Mouse (Mus musculus) heart, adult 2 months (tissue): ENCODE data around the gene Lst1. TPM values are rescaled to one million over a fixed set of nuclear protein-coding genes. Genes with fewer than 3 reads are reported as not detected.

Experiments used
- DNase-seq, 2 experiments: peaks; one replicate each; pipeline ENCODE4 v3.0.0; 2021
- H3K27ac ChIP-seq: fragments of 200-600 bp; 2 replicates; pipeline ENCODE4 v1.8.1; 2022
- H3K27me3 ChIP-seq: fragments of 200-500 bp; 2 replicates; pipeline ENCODE4 v1.6.1; 2012; ENCODE audit warnings: mild to moderate bottlenecking, low read length, inconsistent platforms, mixed read lengths; ENCODE audit not compliant: control insufficient read depth, insufficient read depth
- H3K36me3 ChIP-seq: fragments of 200-500 bp; 2 replicates; pipeline ENCODE4 v1.6.1; 2012; ENCODE audit warnings: low read length, inconsistent platforms; ENCODE audit not compliant: control insufficient read depth, insufficient read depth
- H3K4me1 ChIP-seq: fragments of 200-500 bp; 2 replicates; pipeline ENCODE4 v1.6.1; 2011; ENCODE audit warnings: low read length; ENCODE audit not compliant: control insufficient read depth, insufficient read depth
- H3K4me3 ChIP-seq: fragments of 200-600 bp; 2 replicates; pipeline ENCODE4 v1.8.1; 2022
- H3K79me2 ChIP-seq: fragments of 200-500 bp; replicated peaks from 2 replicates; pipeline ENCODE4 v1.6.1; 2012; ENCODE audit warnings: mild to moderate bottlenecking, inconsistent platforms, low read length, moderate library complexity, mixed read lengths; ENCODE audit not compliant: control insufficient read depth, insufficient read depth
- H3K9ac ChIP-seq: fragments of 200-500 bp; 2 replicates; pipeline ENCODE4 v1.6.1; 2012; ENCODE audit warnings: low read depth, mild to moderate bottlenecking, control low read depth, inconsistent platforms, low read length, mixed read lengths
- CTCF ChIP-seq: fragments of 200-600 bp; IDR thresholded peaks from 2 replicates; pipeline ENCODE4 v1.8.1; 2022; ENCODE audit warnings: antibody characterized with exemption, mild to moderate bottlenecking, moderate library complexity
- EP300 ChIP-seq: fragments of 200-500 bp; IDR thresholded peaks from 2 replicates; pipeline ENCODE4 v1.6.1; 2011; ENCODE audit warnings: low read depth, low read length, control low read depth; ENCODE audit not compliant: insufficient read depth
- POLR2A ChIP-seq: fragments of 200-500 bp; IDR thresholded peaks from 2 replicates; pipeline ENCODE4 v1.6.1; 2011; ENCODE audit warnings: mild to moderate bottlenecking, low read depth, low read length, control low read depth; ENCODE audit not compliant: insufficient read depth
- WGBS: fragments of 180-500 bp; shearing (Covaris S2); methylation state at CpG from one replicate; pipeline ENCODE4 v1.1.7; 2018; 5-methylcytosine and 5-hydroxymethylcytosine counted together
- intact Hi-C: fragments of 180-260 bp; cut with DNase I; formaldehyde crosslinking; loops from one replicate; pipeline ENCODE4 v1.15.1; 2025
- polyA plus RNA-seq: library from polyadenylated mRNA; depleted of rRNA; stranded (reverse); fragments of >200 nt; gene quantifications from 2 replicates; pipeline ENCODE4 v1.2.3, GENCODE M21; 2012
- total RNA-seq, 2 experiments: library from RNA; stranded (reverse); gene quantifications; 2 replicates each; pipeline ENCODE4 v1.2.3; 2021

The Lst1 gene
- total and polyA plus RNA-seq, 3 experiments, result 4.1 to 11.3 (median 4.5) TPM

DNA sequence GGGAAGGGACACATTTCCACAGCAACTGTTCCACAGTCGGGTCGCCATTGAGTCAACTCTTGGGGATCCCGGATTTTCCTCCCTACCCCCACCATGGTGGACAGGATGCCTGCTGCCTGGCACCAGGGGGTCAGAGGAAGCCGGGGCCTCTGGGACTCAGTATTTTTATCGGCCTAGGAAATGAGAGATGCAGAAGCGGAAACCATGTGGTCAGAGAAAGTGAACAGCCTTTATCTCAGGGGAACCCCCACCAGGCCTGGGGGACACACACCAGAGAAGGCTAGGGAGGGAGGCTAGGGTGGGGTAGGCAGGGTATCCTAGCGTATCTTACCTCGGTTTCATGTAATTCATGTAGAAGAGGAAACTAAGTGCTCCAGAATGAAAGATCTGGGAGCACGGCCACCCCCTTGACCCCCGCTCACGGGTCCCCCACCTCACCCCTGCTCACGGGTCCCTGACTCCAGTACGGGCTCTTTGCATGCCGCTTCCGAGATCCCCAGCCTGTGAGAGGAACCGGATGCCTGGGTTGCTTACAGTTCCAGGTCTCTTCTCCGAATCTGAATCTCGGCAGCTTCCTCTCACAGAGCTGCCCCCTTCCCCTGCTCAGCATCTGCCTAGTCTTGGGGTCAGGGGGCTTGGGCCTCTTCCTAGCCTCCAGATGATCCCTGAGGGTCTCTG, 30.4 kb upstream of the Lst1 start:
- Histone ChIP-seq H3K27me3 (no peaks in the 10 kb centered on the region), H3K27ac (peak overlapping the region; percentile 87), H3K4me3 (peak overlapping the region; percentile 19; the same call in 1 of the 2 replicates), H3K36me3 (peaks cover 3% of the 10 kb centered on the region; the same call in 1 of the 2 replicates), H3K4me1 (peaks cover 18% of the 10 kb centered on the region), H3K9ac (peak overlapping the region; percentile 61), H3K79me2 (no peaks in the 10 kb centered on the region)
- peak; percentile 57 to 73 for DNase-seq
- intact Hi-C loops, result loop anchor here (2.0 kb wide), 1 partner anchor 20 kb away; no protein-coding TSS in a partner anchor
- TF ChIP-seq POLR2A (no peak), EP300 (0 out of 2 replicates have a peak, but pooled peaks have one; percentile 42), CTCF (no peak)
- 50% methylated on average over 18 of the region's 18 CpGs for WGBS

DNA sequence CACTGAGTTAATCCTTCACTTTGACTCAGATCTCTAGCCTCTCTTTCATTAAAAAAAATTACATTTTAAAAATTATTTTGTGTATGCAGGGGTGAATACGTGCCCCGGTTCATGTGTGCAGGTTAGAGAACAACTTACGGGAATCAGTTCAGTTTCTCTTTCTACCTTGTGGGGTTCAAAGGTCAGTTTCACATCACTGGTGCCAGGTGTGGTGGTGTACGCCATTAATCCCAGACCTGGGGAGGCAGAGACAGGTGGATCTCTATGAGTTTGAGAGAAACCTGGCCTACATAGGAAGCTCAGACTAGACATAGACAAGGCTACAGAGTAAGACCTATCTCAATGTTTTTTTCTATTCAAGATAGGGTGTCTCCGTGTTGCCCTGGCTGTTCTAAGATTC, 24.8 kb upstream of the Lst1 start:
- H3K27ac ChIP-seq, result no peak overlapping the region
- intact Hi-C loops, result no loop called here
- TF ChIP-seq EP300 (no peak), CTCF (no peak), POLR2A (no peak)
- H3K9ac ChIP-seq, result no peak overlapping the region
- no peak for DNase-seq
- no peak overlapping the region for H3K4me3 ChIP-seq
- H3K36me3 ChIP-seq, result no peaks in the 10 kb centered on the region
- H3K79me2 ChIP-seq, result no peaks in the 10 kb centered on the region
- peaks cover 4% of the 10 kb centered on the region for H3K4me1 ChIP-seq
- no peaks in the 10 kb centered on the region for H3K27me3 ChIP-seq
- 95% methylated on average over 5 of the region's 5 CpGs for WGBS

DNA sequence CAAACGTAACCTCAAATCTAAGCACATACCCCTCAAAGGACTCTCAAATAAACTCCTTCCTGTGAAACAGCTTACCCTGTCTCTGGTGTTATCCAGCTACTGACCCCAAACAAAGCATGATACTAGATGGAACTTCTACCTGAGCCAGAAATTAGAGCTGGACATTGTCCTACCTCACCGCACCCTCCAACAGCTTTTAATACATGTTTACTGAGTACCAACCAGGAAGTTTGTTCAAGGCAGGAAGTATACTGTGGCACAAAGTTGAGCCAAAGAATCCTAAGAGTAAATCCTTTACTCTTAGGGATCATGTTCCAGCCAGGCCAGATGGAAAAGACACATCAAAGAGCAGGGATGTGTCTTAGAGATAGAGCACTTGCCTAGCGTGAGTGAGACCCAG, 22.4 kb upstream of the Lst1 start:
- Histone ChIP-seq H3K27me3 (no peaks in the 10 kb centered on the region), H3K79me2 (no peaks in the 10 kb centered on the region), H3K4me1 (peaks cover 2% of the 10 kb centered on the region), H3K9ac (no peak overlapping the region), H3K27ac (no peak overlapping the region), H3K4me3 (no peak overlapping the region), H3K36me3 (no peaks in the 10 kb centered on the region)
- TF ChIP-seq CTCF (no peak), POLR2A (no peak), EP300 (no peak)
- intact Hi-C loops, result no loop called here
- no peak for DNase-seq
- 70% methylated on average over 3 of the region's 3 CpGs for WGBS

DNA sequence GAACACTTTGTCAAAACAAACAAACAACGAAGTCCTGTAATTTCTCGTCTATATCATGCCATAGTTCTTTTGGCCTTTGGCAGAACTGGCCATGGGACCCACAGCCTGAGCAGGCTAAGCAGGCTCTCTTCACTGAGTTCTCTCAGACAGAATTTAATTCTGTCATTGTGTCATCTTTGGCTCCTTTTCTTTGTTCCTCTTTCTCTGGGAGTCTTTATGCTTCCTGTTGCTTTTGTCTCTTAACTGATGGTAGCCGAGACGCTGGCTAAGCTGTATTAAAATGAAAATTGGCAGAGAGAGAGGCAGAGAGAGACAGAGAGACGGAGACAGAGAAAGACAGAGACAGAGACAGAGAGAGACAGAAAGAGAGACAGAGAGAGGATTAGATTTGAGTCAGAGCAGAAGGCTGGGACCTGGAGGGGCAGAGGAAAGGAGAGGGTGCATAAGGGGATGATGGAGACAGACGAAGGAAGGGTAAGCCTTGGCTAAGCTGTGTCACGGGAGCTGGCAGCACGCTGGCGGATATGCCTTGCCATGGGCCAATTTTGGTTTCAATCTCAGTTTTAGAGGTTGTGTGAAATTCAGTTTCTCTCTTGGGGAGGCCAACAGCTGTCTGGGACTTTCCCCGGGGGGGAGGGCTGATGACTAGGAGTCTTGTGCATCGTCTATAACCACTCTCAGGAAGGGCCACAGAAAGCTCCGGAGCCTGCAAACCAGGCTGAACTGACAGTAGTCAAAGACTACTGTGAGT, 21.7 kb upstream of the Lst1 start:
- Histone ChIP-seq H3K27ac (peak overlapping the region; percentile 6; the same call in 1 of the 2 replicates), H3K4me3 (no peak overlapping the region), H3K27me3 (no peaks in the 10 kb centered on the region), H3K9ac (no peak overlapping the region), H3K36me3 (no peaks in the 10 kb centered on the region), H3K79me2 (no peaks in the 10 kb centered on the region), H3K4me1 (peaks cover 2% of the 10 kb centered on the region)
- DNase-seq, result peak; percentile 33 to 60
- WGBS, result 46% methylated on average over 12 of the region's 12 CpGs
- intact Hi-C loops, result no loop called here
- no peak for TF ChIP-seq POLR2A
- TF ChIP-seq CTCF, result no peak
- no peak for TF ChIP-seq EP300

DNA sequence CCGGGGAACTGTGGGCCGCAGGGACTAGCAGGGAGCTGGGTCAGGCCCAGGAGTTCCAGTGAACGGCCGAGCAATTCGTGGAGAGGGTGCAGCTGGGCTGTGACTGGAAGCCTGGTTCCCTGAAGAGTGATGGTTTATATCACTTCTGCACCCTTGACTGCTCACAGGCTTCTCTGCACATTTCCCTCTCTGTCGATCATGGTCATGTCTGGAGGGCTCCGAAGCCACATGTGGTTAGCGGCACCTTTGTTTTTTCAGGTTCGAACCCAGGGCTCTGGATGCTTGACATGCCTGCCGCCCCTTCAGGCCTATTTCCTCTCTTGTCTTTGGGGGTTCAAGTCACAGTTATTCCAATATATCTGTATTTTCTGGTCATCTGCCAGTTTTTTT, 17.1 kb upstream of the Lst1 start:
- peaks cover 2% of the 10 kb centered on the region for H3K4me1 ChIP-seq
- no peaks in the 10 kb centered on the region for H3K79me2 ChIP-seq
- no peak overlapping the region for H3K9ac ChIP-seq
- H3K36me3 ChIP-seq, result no peaks in the 10 kb centered on the region
- intact Hi-C loops, result no loop called here
- H3K27me3 ChIP-seq, result no peaks in the 10 kb centered on the region; the same call in 1 of the 2 replicates
- no peak overlapping the region for H3K27ac ChIP-seq
- no peak for TF ChIP-seq POLR2A
- no peak for TF ChIP-seq CTCF
- TF ChIP-seq EP300, result no peak
- DNase-seq, result no peak
- 70% methylated on average over 10 of the region's 10 CpGs for WGBS
- H3K4me3 ChIP-seq, result no peak overlapping the region
